In genomic region chr7:140939669-140940171, GRCm38 (mm10) we compare ENCODE assay signal across 8 mouse cellular contexts. TPM values are rescaled to one million over a fixed set of nuclear protein-coding genes. Genes with fewer than 3 reads are reported as not detected.
DNase-seq lines count a peak whose midpoint lies in the region; ATAC-seq and TF ChIP-seq lines count a peak whose summit lies in the region.
"Had no signal": no experiment of that assay in that cellular context is flagged by ENCODE, and none has a peak within 500 bp of the region (broad histone marks: within the 10 kb centered on the region; RNA-seq: fewer than 3 reads in every experiment).

No protein-coding gene starts in this region.

- H3K27ac ChIP-seq in hindbrain, embryonic 16.5 days (ENCODE audit: low read depth, low read length) = no peak overlapping the region
- peak overlapping the region; percentile 34 for H3K27ac ChIP-seq in lung, postnatal 0 days (ENCODE audit: low read length)
- H3K27ac ChIP-seq in layer of hippocampus, adult 2 months = no peak overlapping the region

- H3K4me1 ChIP-seq in E14TG2a.4 (replicated peaks; ENCODE audit: low read depth, low read length) = peaks cover 83% of the 10 kb centered on the region
- H3K4me1 ChIP-seq in hindbrain, embryonic 16.5 days (ENCODE audit: control insufficient read depth, insufficient read depth, low read depth, low read length) = no peaks in the 10 kb centered on the region; the same call in 1 of the 2 replicates
- peaks cover 13% of the 10 kb centered on the region; the same call in 1 of the 2 replicates for H3K4me1 ChIP-seq in lung, postnatal 0 days (ENCODE audit: insufficient read depth, low read depth, low read length)

- H3K27me3 ChIP-seq in E14TG2a.4 (ENCODE audit: insufficient read depth, low read length) = no peaks in the 10 kb centered on the region
- H3K27me3 ChIP-seq in hindbrain, embryonic 16.5 days (replicated peaks; ENCODE audit: control insufficient read depth, insufficient read depth, low read length) = no peaks in the 10 kb centered on the region
- no peaks in the 10 kb centered on the region; the same call in 1 of the 2 replicates for H3K27me3 ChIP-seq in lung, postnatal 0 days (replicated peaks; ENCODE audit: insufficient read depth, low read length)

- H3K9ac ChIP-seq in hindbrain, embryonic 16.5 days (ENCODE audit: low read depth, low read length) = no peak overlapping the region; the same call in 1 of the 2 replicates
- no peak overlapping the region for H3K9ac ChIP-seq in lung, postnatal 0 days (replicated peaks; ENCODE audit: low read depth)

- H3K9me3 ChIP-seq in E14TG2a.4 (ENCODE audit: low read length) = no peaks in the 10 kb centered on the region
- no peaks in the 10 kb centered on the region for H3K9me3 ChIP-seq in hindbrain, embryonic 16.5 days (ENCODE audit: control insufficient read depth, low read length)
- no peaks in the 10 kb centered on the region for H3K9me3 ChIP-seq in lung, postnatal 0 days (ENCODE audit: low read length)

- TF ChIP-seq EP300 in lung, postnatal 0 days (IDR thresholded peaks at IDR 0.05) = peak; percentile 39; the same call in 1 of the 2 replicates

- 13% methylated on average over 8 of the region's 8 CpGs for WGBS in hindbrain, embryonic 16.5 days
- 14% methylated on average over 8 of the region's 8 CpGs for WGBS in lung, postnatal 0 days

- peaks cover 18% of the 10 kb centered on the region for H3K36me3 ChIP-seq in E14TG2a.4 (ENCODE audit: insufficient read depth, low read length)
- H3K36me3 ChIP-seq in hindbrain, embryonic 16.5 days (ENCODE audit: control insufficient read depth, insufficient read depth, low read length) = no peaks in the 10 kb centered on the region
- H3K36me3 ChIP-seq in lung, postnatal 0 days (ENCODE audit: insufficient read depth, low read length) = no peaks in the 10 kb centered on the region

- TF ChIP-seq CTCF in E14TG2a.4 (conservative IDR thresholded peaks at IDR 0.05; ENCODE audit: low read length) = no peak
- TF ChIP-seq CTCF in lung, postnatal 0 days (IDR thresholded peaks at IDR 0.05) = no peak
- no peak for TF ChIP-seq CTCF in layer of hippocampus, adult 2 months (conservative IDR thresholded peaks at IDR 0.05)

- DNase-seq in 3T3-L1 (ENCODE audit: low read depth, low spot score) = peak; percentile 9
- DNase-seq in lung, postnatal 0 days (ENCODE audit: low spot score) = peak; percentile 93
- no peak for DNase-seq in layer of hippocampus, adult 2 months (ENCODE audit: low spot score in 2 of 2)
- DNase-seq in adrenal gland, postnatal 36 days = no peak
- no peak for DNase-seq in spleen, postnatal 10 days (ENCODE audit: low spot score in 2 of 2)

- 0 out of 2 replicates have a peak overlapping the region, but pooled peaks have one; percentile 2 for H3K4me2 ChIP-seq in hindbrain, embryonic 16.5 days (ENCODE audit: low read length)
- 0 out of 2 replicates have a peak overlapping the region, but pooled peaks have one; percentile 22 for H3K4me2 ChIP-seq in lung, postnatal 0 days (replicated peaks; ENCODE audit: low read depth, low read length)

- H3K4me3 ChIP-seq in E14TG2a.4 (replicated peaks; ENCODE audit: low read length) = peak overlapping the region; percentile 62
- no peak overlapping the region for H3K4me3 ChIP-seq in hindbrain, embryonic 16.5 days (ENCODE audit: low read length)
- H3K4me3 ChIP-seq in lung, postnatal 0 days (ENCODE audit: low read depth, low read length) = no peak overlapping the region
- H3K4me3 ChIP-seq in layer of hippocampus, adult 2 months = no peak overlapping the region

- peak; percentile 25; the same call in 1 of the 2 replicates for ATAC-seq in hindbrain, embryonic 16.5 days
- peak; percentile 59 for ATAC-seq in lung, postnatal 0 days

RNA-seq across cellular contexts. Expression of gene Pgghg, which starts 1.5 kb away (rescaled TPM):
- polyA plus RNA-seq in hindbrain, embryonic 16.5 days (2015; fragmentation: Nextera tagmentation; extraction: Ambion mirVana) = 8.3 and 10.4 TPM in 2 replicates
- 12.7 and 14.4 TPM in 2 replicates for polyA plus RNA-seq in lung, postnatal 0 days (2015; fragmentation: Nextera tagmentation; extraction: Ambion mirVana)
- 1 to 10 TPM; 4.0 to 7.1 TPM for total RNA-seq in layer of hippocampus, adult 2 months (2021)
- total RNA-seq in adrenal gland, postnatal 36 days (2021) = 10 to 100 TPM; 35.8 to 38.1 TPM

RNA-seq across cellular contexts. Expression of gene Ifitm5, which starts 10.4 kb away (rescaled TPM):
- polyA plus RNA-seq in hindbrain, embryonic 16.5 days (2015; fragmentation: Nextera tagmentation; extraction: Ambion mirVana) = 0.49 and 1.7 TPM in 2 replicates
- polyA plus RNA-seq in lung, postnatal 0 days (2015; fragmentation: Nextera tagmentation; extraction: Ambion mirVana) = 1.6 and 1.8 TPM in 2 replicates
- total RNA-seq in layer of hippocampus, adult 2 months (2021) = not detected
- total RNA-seq in adrenal gland, postnatal 36 days (2021) = 1 to 10 TPM in 1 of 2 experiments, under 1 TPM in 1; 0.63 to 1.7 TPM

RNA-seq across cellular contexts. Expression of gene Gm45717, which starts 16.0 kb away (rescaled TPM):
- polyA plus RNA-seq in hindbrain, embryonic 16.5 days (2015; fragmentation: Nextera tagmentation; extraction: Ambion mirVana) = not detected in 2 replicates
- polyA plus RNA-seq in lung, postnatal 0 days (2015; fragmentation: Nextera tagmentation; extraction: Ambion mirVana) = 0.31 TPM in 1 of 2 replicates, not detected in the other
- total RNA-seq in layer of hippocampus, adult 2 months (2021) = not detected
- total RNA-seq in adrenal gland, postnatal 36 days (2021) = not detected
- total RNA-seq: heart, postnatal 10 days had no signal

RNA-seq across cellular contexts. Expression of gene Ifitm2, which starts 16.1 kb away (rescaled TPM):
- 182 and 202 TPM in 2 replicates for polyA plus RNA-seq in hindbrain, embryonic 16.5 days (2015; fragmentation: Nextera tagmentation; extraction: Ambion mirVana)
- 1,373 and 1,710 TPM in 2 replicates for polyA plus RNA-seq in lung, postnatal 0 days (2015; fragmentation: Nextera tagmentation; extraction: Ambion mirVana)
- total RNA-seq in layer of hippocampus, adult 2 months (2021) = 10 to 100 TPM; 13.0 to 16.3 TPM
- total RNA-seq in adrenal gland, postnatal 36 days (2021) = 100 to 1,000 TPM; 430 to 633 TPM

RNA-seq across cellular contexts. Expression of gene Nlrp6, which starts 19.0 kb away (rescaled TPM):
- 0.65 and 0.75 TPM in 2 replicates for polyA plus RNA-seq in hindbrain, embryonic 16.5 days (2015; fragmentation: Nextera tagmentation; extraction: Ambion mirVana)
- 0.07 and 0.10 TPM in 2 replicates for polyA plus RNA-seq in lung, postnatal 0 days (2015; fragmentation: Nextera tagmentation; extraction: Ambion mirVana)
- under 1 TPM; 0.27 to 0.51 TPM for total RNA-seq in layer of hippocampus, adult 2 months (2021)
- total RNA-seq in adrenal gland, postnatal 36 days (2021) = 1 to 10 TPM in 1 of 2 experiments, under 1 TPM in 1; 0.99 to 1.1 TPM
- total RNA-seq: heart, postnatal 10 days had no signal

Comparison
In these comparisons a context has a peak if more than half of its experiments do, and no peak if none do; other contexts are left out.
1. DNase-seq: peak in 3T3-L1 (single experiment) and lung, postnatal 0 days (single experiment); none in layer of hippocampus, adult 2 months (0 of 2), adrenal gland, postnatal 36 days (0 of 2) and spleen, postnatal 10 days (0 of 2).
2. RNA of gene Pgghg, which starts 1.5 kb away (total RNA-seq): 35.8 to 38.1 TPM in adrenal gland, postnatal 36 days; 4.0 to 7.1 TPM in layer of hippocampus, adult 2 months; every median in the first group is over 4 times any median in the second.